Mouse (Mus musculus) forebrain, embryonic 10.5 days (tissue): ENCODE measurements at regions not wholly inside any gene's neighbourhood (a gene's known extent, or its start where the extent isn't known, plus 50 kb on each side); places are given as distances from the start of the nearest gene placed in this dataset.

Source experiments
- DNase-seq: peaks from one replicate; pipeline ENCODE4 v3.0.0-alpha.2; 2017; ENCODE audit warnings: low spot score; ENCODE audit errors: extremely low spot score
- H3K27ac ChIP-seq: fragments of 300-500 bp; sonication (generic); 2 replicates; pipeline ENCODE4 v1.5.1; 2016; ENCODE audit warnings: mild to moderate bottlenecking
- H3K27me3 ChIP-seq: fragments of 300-500 bp; sonication (generic); 2 replicates; pipeline ENCODE4 v1.6.1; 2016; ENCODE audit warnings: mild to moderate bottlenecking; ENCODE audit not compliant: poor library complexity, severe bottlenecking
- H3K36me3 ChIP-seq: fragments of 300-500 bp; sonication (generic); replicated peaks from 2 replicates; pipeline ENCODE4 v1.6.1; 2016; ENCODE audit warnings: mild to moderate bottlenecking, moderate library complexity
- H3K4me1 ChIP-seq: fragments of 300-500 bp; sonication (generic); 2 replicates; pipeline ENCODE4 v1.6.1; 2016
- H3K4me3 ChIP-seq: fragments of 300-500 bp; sonication (generic); 2 replicates; pipeline ENCODE4 v1.5.1; 2016; ENCODE audit warnings: mild to moderate bottlenecking, moderate library complexity
- H3K9me3 ChIP-seq: fragments of 300-500 bp; sonication (generic); 2 replicates; pipeline ENCODE4 v1.6.1; 2016; ENCODE audit warnings: mild to moderate bottlenecking, moderate library complexity
- WGBS: fragments of 180-500 bp; shearing (Covaris S2); methylation state at CpG from one replicate; pipeline ENCODE4 v1.1.7; 2016; 5-methylcytosine and 5-hydroxymethylcytosine counted together

DNA sequence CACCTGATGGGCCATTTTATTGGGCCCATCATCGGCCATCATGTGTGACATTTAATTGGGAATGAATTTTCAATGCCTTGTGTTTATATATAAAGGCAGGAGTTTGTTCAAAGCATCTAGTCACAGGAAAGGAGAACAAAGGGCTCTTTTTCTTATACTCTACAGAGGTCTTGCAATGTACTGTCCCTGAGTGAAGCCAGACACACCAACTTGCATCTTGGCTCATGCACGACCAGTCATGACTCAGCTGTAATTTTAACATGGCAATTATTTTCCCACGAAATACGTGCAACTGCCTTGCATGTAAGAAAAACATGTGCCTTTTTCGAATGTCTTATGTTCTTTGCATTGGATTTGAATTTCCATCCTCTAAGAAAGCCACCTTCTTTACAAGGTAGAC, 205.6 kb upstream of the Pcsk2 start:
- Histone ChIP-seq H3K27me3 (no peaks in the 10 kb centered on the region), H3K9me3 (no peaks in the 10 kb centered on the region), H3K27ac (no peak overlapping the region), H3K4me3 (no peak overlapping the region), H3K36me3 (no peaks in the 10 kb centered on the region), H3K4me1 (peaks cover 5% of the 10 kb centered on the region)
- 84% methylated on average over 5 of the region's 5 CpGs for WGBS
- DNase-seq = no peak

- WGBS = 95% methylated on average over 6 of the region's 6 CpGs
- H3K27ac ChIP-seq = no peak overlapping the region
- H3K9me3 ChIP-seq = no peaks in the 10 kb centered on the region
- H3K27me3 ChIP-seq = no peaks in the 10 kb centered on the region
- no peak overlapping the region for H3K4me3 ChIP-seq
- no peaks in the 10 kb centered on the region for H3K36me3 ChIP-seq
- no peak for DNase-seq
- H3K4me1 ChIP-seq = no peaks in the 10 kb centered on the region
Measured at GRCm38 (mm10) chr2:143364193-143364592, 181.8 kb upstream of the Pcsk2 start.

GRCm38 (mm10) chr2:143365976-143366375, 180.0 kb upstream of the Pcsk2 start:
- H3K4me3 ChIP-seq = no peak overlapping the region
- H3K27ac ChIP-seq = no peak overlapping the region
- WGBS = 89% methylated on average over 5 of the region's 5 CpGs
- H3K9me3 ChIP-seq = no peaks in the 10 kb centered on the region
- no peak for DNase-seq
- no peaks in the 10 kb centered on the region for H3K36me3 ChIP-seq
- H3K4me1 ChIP-seq = no peaks in the 10 kb centered on the region
- H3K27me3 ChIP-seq = no peaks in the 10 kb centered on the region
